Mouse (Mus musculus): ENCODE measurements around the gene Lce3d.
A peak's percentile ranks its signal among the peaks of the same experiment; 100 is the strongest.

- TF ChIP-seq POLR2A (IDR thresholded peaks at IDR 0.05; ENCODE audit: extremely low read depth, insufficient read depth, low read length) (no peak), CTCF (IDR thresholded peaks at IDR 0.05; ENCODE audit: extremely low read depth, insufficient read depth, low read length) (peak; percentile 53; the same call in 1 of the 2 replicates)
Observed at GRCm38 (mm10) chr3:92920364-92920763, 36.8 kb upstream of the Lce3d start.

Data from cortical plate, adult 2 months (tissue).